Mouse (Mus musculus) MEL (cell line): ENCODE measurements around the gene Slc5a6. TPM values are rescaled to one million over a fixed set of nuclear protein-coding genes. Genes with fewer than 3 reads are reported as not detected.

ENCODE experiments used
- DNase-seq: peaks from one replicate; pipeline ENCODE4 v3.0.0; 2011; ENCODE audit warnings: low read depth, low spot score
- H3K27ac ChIP-seq: 2 replicates; pipeline ENCODE4 v1.5.1; 2012; ENCODE audit warnings: low read depth, mild to moderate bottlenecking, control low read depth, low read length, moderate library complexity; ENCODE audit not compliant: control insufficient read depth
- H3K27me3 ChIP-seq, 2 experiments: fragments of 150-350 bp in 1 of 2; sonication (generic) in 1 of 2; 2 replicates each; pipeline ENCODE4 v1.6.1; 2012; ENCODE audit warnings: low read length in 2 of 2, mild to moderate bottlenecking in 2 of 2, improper control_type of control experiment in 1 of 2, moderate library complexity in 1 of 2; ENCODE audit not compliant: insufficient read depth in 2 of 2, control insufficient read depth in 1 of 2
- H3K36me3 ChIP-seq, 2 experiments: 2 replicates each; pipeline ENCODE4 v1.6.1; 2012 to 2014; ENCODE audit warnings: low read length in 2 of 2, improper control_type of control experiment in 1 of 2, inconsistent platforms in 1 of 2, mild to moderate bottlenecking in 1 of 2; ENCODE audit not compliant: insufficient read depth in 2 of 2, control insufficient read depth in 1 of 2
- H3K4me1 ChIP-seq, 2 experiments: fragments of 150-350 bp in 1 of 2; sonication (generic) in 1 of 2; 2 replicates each; pipeline ENCODE4 v1.6.1; 2012; ENCODE audit warnings: low read length in 2 of 2, improper control_type of control experiment in 1 of 2, mild to moderate bottlenecking in 1 of 2; ENCODE audit not compliant: insufficient read depth in 2 of 2, control insufficient read depth in 1 of 2
- H3K4me3 ChIP-seq, 2 experiments: fragments of 150-350 bp in 1 of 2; sonication (generic) in 1 of 2; 2 replicates each; pipeline ENCODE4 v1.5.1; 2012; ENCODE audit warnings: low read depth in 2 of 2, low read length in 2 of 2, mild to moderate bottlenecking in 2 of 2, moderate library complexity in 2 of 2, control low read depth in 1 of 2, improper control_type of control experiment in 1 of 2; ENCODE audit not compliant: control insufficient read depth in 1 of 2, insufficient read depth in 1 of 2
- H3K79me2 ChIP-seq: 2 replicates; pipeline ENCODE4 v1.6.1; 2012; ENCODE audit warnings: mild to moderate bottlenecking, low read length, moderate library complexity; ENCODE audit not compliant: control insufficient read depth, poor library complexity, insufficient read depth
- H3K9ac ChIP-seq: 2 replicates; pipeline ENCODE4 v1.6.1; 2012; ENCODE audit warnings: low read depth, mild to moderate bottlenecking, control low read depth, low read length, moderate library complexity; ENCODE audit not compliant: control insufficient read depth, poor library complexity, severe bottlenecking
- H3K9me3 ChIP-seq: fragments of 150-350 bp; sonication (generic); replicated peaks from 2 replicates; pipeline ENCODE4 v1.6.1; 2012; ENCODE audit warnings: mild to moderate bottlenecking, low read length, improper control_type of control experiment, moderate library complexity; ENCODE audit not compliant: insufficient read depth
- CHD2 ChIP-seq: IDR thresholded peaks from 2 replicates; pipeline ENCODE4 v1.6.1; 2011; ENCODE audit warnings: low read length, improper control_type of control experiment
- EP300 ChIP-seq, 2 experiments: IDR thresholded peaks; 2 replicates each; pipeline ENCODE4 v1.6.1; 2011; ENCODE audit warnings: improper control_type of control experiment in 2 of 2, low read length in 2 of 2, low read depth in 1 of 2, mild to moderate bottlenecking in 1 of 2
- GABPA ChIP-seq: IDR thresholded peaks from 2 replicates; pipeline ENCODE4 v1.6.1; 2012; ENCODE audit warnings: low read depth, mild to moderate bottlenecking, inconsistent platforms, low read length, improper control_type of control experiment, moderate library complexity
- MAFK ChIP-seq: IDR thresholded peaks from 2 replicates; pipeline ENCODE4 v1.6.1; 2011; ENCODE audit warnings: low read depth, mild to moderate bottlenecking, low read length, improper control_type of control experiment, borderline replicate concordance
- MAX ChIP-seq: IDR thresholded peaks from 2 replicates; pipeline ENCODE4 v1.6.1; 2011; ENCODE audit warnings: low read length, improper control_type of control experiment
- MEF2A ChIP-seq: IDR thresholded peaks from 2 replicates; pipeline ENCODE4 v1.6.1; 2014; ENCODE audit warnings: low read depth, mild to moderate bottlenecking, inconsistent platforms, low read length, improper control_type of control experiment; ENCODE audit not compliant: poor library complexity, insufficient replicate concordance, severe bottlenecking; ENCODE audit errors: extremely low read depth
- MXI1 ChIP-seq: IDR thresholded peaks from 2 replicates; pipeline ENCODE4 v1.6.1; 2011; ENCODE audit warnings: mild to moderate bottlenecking, low read depth, low read length, improper control_type of control experiment
- POLR2AphosphoS5 ChIP-seq: IDR thresholded peaks from 2 replicates; pipeline ENCODE4 v1.6.1; 2012; ENCODE audit warnings: low read depth, borderline replicate concordance, mild to moderate bottlenecking, inconsistent platforms, low read length, moderate library complexity, mixed read lengths
- RAD21 ChIP-seq: IDR thresholded peaks from 2 replicates; pipeline ENCODE4 v1.6.1; 2011; ENCODE audit warnings: mild to moderate bottlenecking, low read depth, low read length, improper control_type of control experiment
- SIN3A ChIP-seq: IDR thresholded peaks from 2 replicates; pipeline ENCODE4 v1.6.1; 2012; ENCODE audit warnings: low read length, improper control_type of control experiment, inconsistent platforms
- UBTF ChIP-seq: IDR thresholded peaks from 2 replicates; pipeline ENCODE4 v1.6.1; 2012; ENCODE audit warnings: low read depth, mild to moderate bottlenecking, inconsistent platforms, low read length, improper control_type of control experiment, moderate library complexity, borderline replicate concordance; ENCODE audit not compliant: insufficient read depth
- ZKSCAN1 ChIP-seq: IDR thresholded peaks from 2 replicates; pipeline ENCODE4 v1.6.1; 2012; ENCODE audit warnings: low read depth, mild to moderate bottlenecking, inconsistent platforms, low read length, improper control_type of control experiment, moderate library complexity
- ZNF384 ChIP-seq: IDR thresholded peaks from 2 replicates; pipeline ENCODE4 v1.6.1; 2012; ENCODE audit warnings: low read depth, mild to moderate bottlenecking, inconsistent platforms, low read length, improper control_type of control experiment
- polyA plus RNA-seq, 2 experiments: library from polyadenylated mRNA; stranded (reverse) in 1 of 2; unstranded in 1 of 2; fragments of >175 nt in 1 of 2; fragments of >200 nt in 1 of 2; gene quantifications; 2 replicates each; pipeline versions ENCODE4 v1.2.1 to v1.2.4; 2012; ENCODE audit warnings: low replicate concordance in 2 of 2, low read depth in 1 of 2; ENCODE audit not compliant: insufficient read length in 2 of 2, insufficient read depth in 1 of 2, missing spikeins in 1 of 2
- total RNA-seq: library from RNA; depleted of rRNA; stranded (reverse); fragments of 300-350 nt; gene quantifications from 2 replicates; pipeline ENCODE4 v1.2.3, GENCODE M21; 2012

Slc5a6 gene
- total and polyA plus RNA-seq, 3 experiments: 34.5 to 41.7 TPM; not detected in 1

DNA sequence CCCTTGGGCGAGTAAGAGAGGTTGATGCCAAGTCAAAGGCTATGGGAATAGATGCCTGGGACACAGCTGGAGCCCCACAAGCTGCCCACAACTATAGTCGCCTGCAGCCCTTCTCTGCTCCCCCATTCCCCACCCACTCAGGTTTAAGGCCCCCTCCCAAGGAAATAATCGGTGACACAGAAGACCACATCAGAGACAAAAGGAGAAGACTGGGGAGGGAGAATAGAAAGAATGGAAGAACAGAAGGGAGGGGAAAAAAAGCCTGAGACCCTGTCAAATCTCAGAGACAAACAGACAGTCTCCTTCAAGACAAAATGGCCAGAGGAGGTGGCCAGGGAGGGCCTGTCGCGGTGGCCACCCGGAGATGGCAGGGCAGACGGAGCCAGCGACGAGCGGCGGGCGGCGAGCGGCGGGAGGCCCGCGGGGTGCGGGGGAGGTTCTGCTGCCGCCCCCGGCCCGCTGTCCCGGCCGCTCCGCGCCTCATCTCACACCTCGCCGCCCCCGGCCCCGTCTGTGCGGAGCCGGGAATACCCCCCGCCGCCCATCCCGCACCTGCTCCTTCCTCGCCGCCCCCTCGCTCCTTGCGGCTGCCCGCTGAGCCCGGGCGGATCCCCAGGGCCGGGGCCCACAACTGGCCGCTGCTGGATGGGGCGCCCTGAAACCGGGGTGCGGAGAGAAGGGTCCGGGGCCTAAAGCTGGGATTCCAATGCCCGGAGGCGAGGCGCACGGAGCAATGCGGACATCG lies 43.7 kb upstream of the Slc5a6 start:
- Histone ChIP-seq H3K4me3 (no peak overlapping the region), H3K79me2 (no peaks in the 10 kb centered on the region), H3K9ac (no peak overlapping the region)

DNA sequence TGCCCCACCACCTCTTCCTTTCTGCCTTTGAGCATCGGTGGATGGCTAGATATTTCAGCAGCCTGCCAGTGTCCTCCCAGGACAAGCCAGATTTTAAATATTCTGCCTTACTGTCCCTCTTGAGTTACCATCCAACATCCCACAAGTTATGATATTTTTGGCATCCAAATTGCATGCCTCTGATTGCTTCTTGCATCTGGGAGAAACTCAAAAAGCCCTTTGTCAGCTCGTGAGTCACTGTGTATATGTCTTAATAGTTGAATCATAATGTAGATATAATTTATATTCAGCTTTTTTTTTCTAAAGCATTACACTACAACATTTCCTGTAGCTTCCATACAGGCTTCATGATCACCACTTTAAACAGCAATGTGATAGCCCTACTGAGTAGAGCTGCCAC lies 38.4 kb upstream of the Slc5a6 start:
- H3K36me3 ChIP-seq: peaks cover 0 to 3% of the 10 kb centered on the region in 2 experiments; a peak in 2 of 4 replicates
- H3K4me3 ChIP-seq: no peak overlapping the region
- no peaks in the 10 kb centered on the region for H3K79me2 ChIP-seq
- DNase-seq: no peak
- H3K9ac ChIP-seq: no peak overlapping the region
- TF ChIP-seq CHD2: no peak
- H3K27ac ChIP-seq: no peak overlapping the region
- no peaks in the 10 kb centered on the region for H3K9me3 ChIP-seq
- peaks cover 0 to 11% of the 10 kb centered on the region in 2 experiments; a peak in 2 of 4 replicates for H3K4me1 ChIP-seq
- peaks cover 16 to 18% of the 10 kb centered on the region in 2 experiments for H3K27me3 ChIP-seq

More for the DNA sequence above, 43.7 kb upstream of the Slc5a6 start:
- Histone ChIP-seq H3K36me3 (no peaks in the 10 kb centered on the region), H3K27ac (no peak overlapping the region), H3K9me3 (no peaks in the 10 kb centered on the region), H3K27me3 (peaks cover 18% of the 10 kb centered on the region in 2 experiments), H3K4me1 (no peaks in the 10 kb centered on the region)
- DNase-seq: no peak
- TF ChIP-seq MAX (no peak), POLR2AphosphoS5 (no peak), MXI1 (no peak), ZKSCAN1 (no peak), GABPA (no peak)

DNA sequence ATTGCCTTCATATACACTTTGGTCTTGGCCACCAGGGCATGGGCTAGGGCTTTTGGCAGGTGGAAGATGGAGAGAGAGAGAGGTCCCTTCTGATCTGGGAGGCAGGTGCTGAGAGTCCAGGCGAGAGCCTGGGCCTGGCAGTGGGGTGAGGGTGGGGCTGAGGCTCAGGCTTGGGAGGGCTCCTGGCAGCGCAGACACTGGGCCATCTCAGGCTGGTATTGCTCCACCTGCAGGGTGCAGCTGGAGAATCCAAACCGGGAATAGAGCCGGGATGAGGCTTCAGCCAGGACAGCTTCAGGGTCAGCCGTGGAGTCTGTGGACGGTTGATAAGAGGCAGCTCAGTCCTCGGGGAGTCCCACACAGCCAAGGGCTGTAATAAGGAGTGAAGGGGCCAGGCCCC lies 37.9 kb upstream of the Slc5a6 start:
- Histone ChIP-seq H3K4me1 (peaks cover 0 to 11% of the 10 kb centered on the region in 2 experiments; a peak in 2 of 4 replicates), H3K4me3 (no peak overlapping the region), H3K36me3 (peaks cover 0 to 3% of the 10 kb centered on the region in 2 experiments; a peak in 2 of 4 replicates), H3K9ac (no peak overlapping the region), H3K79me2 (no peaks in the 10 kb centered on the region), H3K27me3 (peaks cover 16 to 18% of the 10 kb centered on the region in 2 experiments), H3K9me3 (no peaks in the 10 kb centered on the region), H3K27ac (no peak overlapping the region)
- DNase-seq: no peak
- TF ChIP-seq UBTF (no peak), EP300 (IDR thresholded peaks at IDR 0.05; ENCODE audit: low read depth in 1 of 2, low read length in 2 of 2) (no peak), SIN3A (no peak), ZNF384 (no peak), GABPA (no peak), RAD21 (no peak), MAFK (no peak), MEF2A (no peak)
